Mouse (Mus musculus) forebrain, embryonic 11.5 days (tissue): ENCODE results near the gene Olfr1177-ps. TPM values are rescaled to one million over a fixed set of nuclear protein-coding genes. Genes with fewer than 3 reads are reported as not detected.

ENCODE experiments used
- ATAC-seq: fragments of 200-750 bp; cut with Nextera tagmentation; replicated peaks from 2 replicates; pipeline ENCODE4 v1.8.0; 2017; ENCODE audit warnings: moderate TSS enrichment; ENCODE audit not compliant: low FRiP score
- DNase-seq: peaks from one replicate; pipeline ENCODE4 v3.0.0-alpha.2; 2017; ENCODE audit warnings: low spot score
- H3K27ac ChIP-seq: fragments of 300-500 bp; sonication (generic); 2 replicates; pipeline ENCODE4 v1.5.1; 2014; ENCODE audit warnings: low read depth, low read length
- H3K27me3 ChIP-seq: fragments of 300-500 bp; sonication (generic); 2 replicates; pipeline ENCODE4 v1.6.1; 2014; ENCODE audit warnings: mild to moderate bottlenecking, low read length, mixed read lengths; ENCODE audit not compliant: control insufficient read depth, insufficient read depth
- H3K36me3 ChIP-seq: fragments of 300-500 bp; sonication (generic); 2 replicates; pipeline ENCODE4 v1.6.1; 2014; ENCODE audit warnings: mild to moderate bottlenecking, low read length, moderate library complexity, mixed read lengths; ENCODE audit not compliant: control insufficient read depth, insufficient read depth
- H3K4me1 ChIP-seq: fragments of 300-500 bp; sonication (generic); replicated peaks from 2 replicates; pipeline ENCODE4 v1.6.1; 2014; ENCODE audit warnings: low read length, mixed read lengths; ENCODE audit not compliant: control insufficient read depth, insufficient read depth
- H3K4me2 ChIP-seq: fragments of 300-500 bp; sonication (generic); 2 replicates; pipeline ENCODE4 v1.6.1; 2014; ENCODE audit warnings: low read depth, mild to moderate bottlenecking, low read length, moderate library complexity, mixed read lengths; ENCODE audit not compliant: severe bottlenecking
- H3K4me3 ChIP-seq: fragments of 300-500 bp; sonication (generic); 2 replicates; pipeline ENCODE4 v1.5.1; 2014; ENCODE audit warnings: low read depth, low read length
- H3K9ac ChIP-seq: fragments of 300-500 bp; sonication (generic); 2 replicates; pipeline ENCODE4 v1.6.1; 2014; ENCODE audit warnings: low read length
- H3K9me3 ChIP-seq: fragments of 300-500 bp; sonication (generic); 2 replicates; pipeline ENCODE4 v1.6.1; 2016; ENCODE audit warnings: low read length, mixed read lengths; ENCODE audit not compliant: control insufficient read depth
- WGBS: fragments of 180-500 bp; shearing (Covaris S2); extraction: QIAGEN DNeasy Blood & Tissue Kit; methylation state at CpG from one replicate; pipeline ENCODE4 v1.1.7; 2014; 5-methylcytosine and 5-hydroxymethylcytosine counted together
- polyA plus RNA-seq: library from polyadenylated mRNA; unstranded; fragments of >200 nt; fragmentation: Nextera tagmentation; extraction: Ambion mirVana; gene quantifications from 2 replicates; pipeline ENCODE4 v1.2.1, GENCODE M21; 2014

The Olfr1177-ps gene
- polyA plus RNA-seq: not detected in 2 replicates

DNA sequence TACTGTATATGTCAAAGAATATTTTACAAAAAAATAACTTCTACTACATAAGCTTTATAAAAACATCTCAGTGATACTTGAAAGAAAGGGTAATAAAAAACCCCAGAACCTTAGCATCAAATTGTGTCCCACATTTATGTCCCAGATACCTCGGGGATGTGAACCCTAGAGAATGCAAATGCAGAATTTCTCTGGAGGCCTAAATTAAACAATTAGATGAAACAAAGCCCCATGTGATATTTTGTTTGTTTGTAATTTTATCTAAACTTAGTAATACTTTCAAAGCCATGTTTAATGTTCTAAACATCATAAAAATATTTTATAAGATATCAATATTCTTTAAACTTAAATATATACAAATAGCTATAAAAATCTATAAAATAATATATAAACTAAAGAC lies at the start of gene Olfr1177-ps:
Gene Olfr1177-ps, minus strand, starts transcription at position 101 of the 400 bp plus-strand sequence.
- Histone ChIP-seq H3K4me3 (no peak within 1 kb of the TSS), H3K27me3 (no peaks in the 10 kb centered on the region), H3K4me2 (no peak within 1 kb of the TSS), H3K27ac (no peak within 1 kb of the TSS), H3K9me3 (no peaks in the 10 kb centered on the region), H3K4me1 (no peaks in the 10 kb centered on the region), H3K9ac (no peak within 1 kb of the TSS), H3K36me3 (no peaks in the 10 kb centered on the region)
- DNase-seq (no peak), ATAC-seq (no peak)
- 84% methylated on average over 1 of the region's 1 CpGs for WGBS

DNA sequence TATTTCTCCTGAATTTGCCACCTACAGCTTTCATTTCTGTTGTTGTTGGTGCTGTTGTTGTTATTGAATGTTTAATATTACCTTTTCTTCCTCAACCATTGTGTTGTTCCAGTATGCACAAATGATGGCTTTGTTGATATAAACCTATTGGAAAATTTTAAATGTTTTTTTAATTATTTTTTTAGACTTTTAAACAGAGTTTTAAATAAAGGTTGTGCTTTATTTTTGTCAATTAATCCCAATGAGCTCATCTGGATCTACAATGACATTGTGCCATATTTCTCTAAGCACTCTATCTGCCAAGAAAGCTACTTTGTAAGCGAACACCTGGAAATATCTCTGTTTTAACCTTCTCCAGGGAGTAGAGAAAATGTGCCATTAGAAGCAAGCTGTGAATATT lies 40.5 kb upstream of the Olfr1177-ps start, which contains the start of gene Olfr1178:
Gene Olfr1178, plus strand, starts transcription at position 301 of the 400 bp plus-strand sequence.
- no peak for ATAC-seq
- WGBS: 79% methylated on average over 1 of the region's 1 CpGs
- Histone ChIP-seq H3K4me2 (no peak within 1 kb of the TSS), H3K27me3 (no peaks in the 10 kb centered on the region), H3K4me3 (no peak within 1 kb of the TSS), H3K9ac (no peak within 1 kb of the TSS), H3K4me1 (no peaks in the 10 kb centered on the region), H3K9me3 (no peaks in the 10 kb centered on the region), H3K36me3 (no peaks in the 10 kb centered on the region), H3K27ac (no peak within 1 kb of the TSS)
- DNase-seq: no peak

DNA sequence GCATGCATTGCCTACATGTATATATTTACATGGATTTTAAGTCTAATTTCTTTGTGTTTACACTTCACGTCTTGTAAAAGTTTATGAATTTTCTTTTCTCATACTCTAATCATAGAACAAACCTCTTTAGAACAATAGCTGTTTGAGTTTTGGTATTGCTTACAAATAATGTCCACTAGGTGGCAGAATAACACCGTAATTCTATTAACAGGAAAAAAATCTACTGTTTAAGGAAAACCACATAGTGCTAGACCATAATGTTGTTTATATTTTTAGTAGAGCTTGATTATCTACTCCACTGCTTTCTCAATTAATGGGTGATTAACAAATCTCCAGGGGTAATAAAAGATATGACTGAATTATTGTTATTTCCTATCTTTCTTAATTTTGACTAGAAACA lies 10.0 kb upstream of the Olfr1177-ps start:
- Histone ChIP-seq H3K4me3 (no peak overlapping the region), H3K27me3 (no peaks in the 10 kb centered on the region), H3K36me3 (no peaks in the 10 kb centered on the region), H3K4me2 (no peak overlapping the region), H3K4me1 (no peaks in the 10 kb centered on the region), H3K9ac (no peak overlapping the region), H3K9me3 (no peaks in the 10 kb centered on the region), H3K27ac (no peak overlapping the region)
- DNase-seq: no peak
- 2% methylated on average over 2 of the region's 2 CpGs for WGBS
- peak; percentile 55; the same call in 1 of the 2 replicates for ATAC-seq

DNA sequence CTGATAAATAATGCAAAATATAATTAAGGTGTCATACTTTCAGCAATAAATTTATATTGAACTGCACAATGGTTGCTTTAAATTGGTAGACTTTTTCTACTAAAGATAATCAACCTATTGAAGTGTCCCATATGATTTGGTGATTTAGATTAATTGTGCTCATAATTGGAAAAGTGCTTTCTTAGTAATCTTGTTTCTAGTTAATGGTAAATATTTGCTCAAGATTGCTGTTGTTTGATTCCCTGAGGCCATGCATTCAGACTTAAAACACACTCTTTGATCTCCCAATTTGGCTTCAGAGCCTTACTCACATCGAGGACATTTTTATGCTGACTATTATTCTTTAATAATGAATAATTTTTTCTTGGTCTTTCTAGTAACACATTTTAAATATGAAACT lies 9.9 kb downstream of the Olfr1177-ps start, which contains the start of gene Olfr1176:
Gene Olfr1176, plus strand, starts transcription at position 301 of the 400 bp plus-strand sequence.
- H3K4me1 ChIP-seq: no peaks in the 10 kb centered on the region
- no peaks in the 10 kb centered on the region for H3K36me3 ChIP-seq
- no peak within 1 kb of the TSS for H3K4me2 ChIP-seq
- no peaks in the 10 kb centered on the region for H3K27me3 ChIP-seq
- H3K27ac ChIP-seq: no peak within 1 kb of the TSS
- ATAC-seq: no peak
- no peak within 1 kb of the TSS for H3K9ac ChIP-seq
- DNase-seq: no peak
- no peak within 1 kb of the TSS for H3K4me3 ChIP-seq
- no peaks in the 10 kb centered on the region for H3K9me3 ChIP-seq
- WGBS: 78% methylated on average over 1 of the region's 1 CpGs

DNA sequence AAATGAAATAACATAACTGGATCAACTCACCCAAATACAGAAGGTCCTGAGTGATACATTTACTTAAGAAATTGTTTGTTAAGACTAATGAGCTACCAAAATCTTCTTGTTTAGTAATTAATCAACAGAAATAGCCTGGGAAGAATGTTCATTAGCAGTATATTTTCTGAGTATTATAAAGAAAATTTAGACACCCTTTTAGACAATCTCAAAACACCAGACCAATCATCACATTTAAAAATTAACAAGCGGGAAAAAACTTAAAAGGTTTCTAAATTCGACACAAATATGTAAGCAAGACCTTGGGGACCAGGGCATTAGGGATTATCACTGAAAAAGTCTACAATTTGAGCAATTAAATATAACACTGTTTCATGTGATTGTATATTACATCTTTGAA lies 19.2 kb downstream of the Olfr1177-ps start, which contains the start of gene Olfr1175-ps:
Gene Olfr1175-ps, minus strand, starts transcription at position 101 of the 400 bp plus-strand sequence.
- no peak within 1 kb of the TSS for H3K9ac ChIP-seq
- no peak within 1 kb of the TSS for H3K4me3 ChIP-seq
- ATAC-seq (no peak), DNase-seq (no peak)
- no peaks in the 10 kb centered on the region for H3K4me1 ChIP-seq
- no peaks in the 10 kb centered on the region for H3K27me3 ChIP-seq
- H3K27ac ChIP-seq: no peak within 1 kb of the TSS
- no peaks in the 10 kb centered on the region for H3K9me3 ChIP-seq
- no peaks in the 10 kb centered on the region for H3K36me3 ChIP-seq
- 89% methylated on average over 2 of the region's 2 CpGs for WGBS
- H3K4me2 ChIP-seq: no peak within 1 kb of the TSS

DNA sequence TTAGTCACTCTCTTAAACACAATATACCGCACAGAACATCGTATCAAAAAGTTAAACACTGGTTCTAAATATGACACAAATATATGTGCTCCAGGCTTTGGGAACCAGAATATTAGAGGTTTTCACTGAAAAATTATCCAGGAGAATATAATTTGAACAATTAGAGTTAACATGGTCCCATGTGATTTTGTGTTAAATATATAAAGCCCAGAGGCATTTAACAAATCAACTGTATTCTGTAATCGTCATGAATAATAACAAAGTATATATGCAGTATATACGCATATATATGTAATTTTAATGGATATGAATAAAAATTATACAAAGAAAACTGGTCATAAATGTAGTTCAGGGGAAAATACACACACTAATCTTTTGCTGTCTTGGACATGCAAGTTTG lies 31.3 kb downstream of the Olfr1177-ps start, which contains the start of gene Olfr1174-ps:
Gene Olfr1174-ps, minus strand, starts transcription at position 101 of the 400 bp plus-strand sequence.
- no peak within 1 kb of the TSS for H3K4me2 ChIP-seq
- no peak within 1 kb of the TSS for H3K4me3 ChIP-seq
- no peak for ATAC-seq
- no peak within 1 kb of the TSS for H3K27ac ChIP-seq
- H3K9ac ChIP-seq: no peak within 1 kb of the TSS
- DNase-seq: no peak
- 91% methylated on average over 4 of the region's 4 CpGs for WGBS
- H3K4me1 ChIP-seq: no peaks in the 10 kb centered on the region
- no peaks in the 10 kb centered on the region for H3K9me3 ChIP-seq
- H3K36me3 ChIP-seq: no peaks in the 10 kb centered on the region
- H3K27me3 ChIP-seq: no peaks in the 10 kb centered on the region

Other genes starting within 250 kb of the Olfr1177-ps start
- not detected in 2 replicates for gene Olfr1166, start 218.2 kb downstream of the Olfr1177-ps start, polyA plus RNA-seq
- not detected in 2 replicates for gene Olfr1167, start 191.3 kb downstream of the Olfr1177-ps start, polyA plus RNA-seq
- not detected in 2 replicates for gene Olfr1168, start 164.6 kb downstream of the Olfr1177-ps start, polyA plus RNA-seq
- not detected in 2 replicates for gene Olfr1170, start 118.2 kb downstream of the Olfr1177-ps start, polyA plus RNA-seq
- not detected in 2 replicates for gene Olfr1173, start 66.6 kb downstream of the Olfr1177-ps start, polyA plus RNA-seq
- gene Olfr1174-ps, start 31.4 kb downstream of the Olfr1177-ps start, polyA plus RNA-seq: not detected in 2 replicates
- gene Olfr1175-ps, start 19.3 kb downstream of the Olfr1177-ps start, polyA plus RNA-seq: not detected in 2 replicates
- gene Olfr1176, start 9.8 kb downstream of the Olfr1177-ps start, polyA plus RNA-seq: not detected in 2 replicates
- gene Olfr1178, start 40.6 kb upstream of the Olfr1177-ps start, polyA plus RNA-seq: not detected in 2 replicates
- gene Olfr1179, start 60.0 kb upstream of the Olfr1177-ps start, polyA plus RNA-seq: not detected in 2 replicates
- gene Olfr1180, start 72.7 kb upstream of the Olfr1177-ps start, polyA plus RNA-seq: not detected in 2 replicates
- gene Olfr1181, start 79.7 kb upstream of the Olfr1177-ps start, polyA plus RNA-seq: not detected in 2 replicates
- not detected in 2 replicates for gene Gm13757, start 102.6 kb upstream of the Olfr1177-ps start, polyA plus RNA-seq
- gene Olfr1183, start 108.4 kb upstream of the Olfr1177-ps start, polyA plus RNA-seq: not detected in 2 replicates
- gene Olfr1184, start 137.1 kb upstream of the Olfr1177-ps start, polyA plus RNA-seq: not detected in 2 replicates
- gene Olfr1185-ps1, start 146.8 kb upstream of the Olfr1177-ps start, polyA plus RNA-seq: not detected in 2 replicates
- gene Olfr1186, start 172.1 kb upstream of the Olfr1177-ps start, polyA plus RNA-seq: not detected in 2 replicates
- not detected in 2 replicates for gene Olfr1188, start 210.4 kb upstream of the Olfr1177-ps start, polyA plus RNA-seq
- not detected in 2 replicates for gene Olfr1189, start 240.0 kb upstream of the Olfr1177-ps start, polyA plus RNA-seq